Mouse (Mus musculus) hindbrain, embryonic 12.5 days (tissue): ENCODE results near the gene Ttll8. TPM values are rescaled to one million over a fixed set of nuclear protein-coding genes. Genes with fewer than 3 reads are reported as not detected.
A peak's percentile ranks its signal among the peaks of the same experiment; 100 is the strongest.

ENCODE experiments used
- ATAC-seq: fragments of 200-750 bp; cut with Nextera tagmentation; 2 replicates; pipeline ENCODE4 v1.8.0; 2017; ENCODE audit warnings: moderate TSS enrichment; ENCODE audit not compliant: low FRiP score
- H3K27ac ChIP-seq: fragments of 300-500 bp; sonication (generic); 2 replicates; pipeline ENCODE4 v1.5.1; 2016; ENCODE audit warnings: mild to moderate bottlenecking
- H3K27me3 ChIP-seq: fragments of 300-500 bp; sonication (generic); 2 replicates; pipeline ENCODE4 v1.6.1; 2016; ENCODE audit warnings: mild to moderate bottlenecking
- H3K36me3 ChIP-seq: fragments of 300-500 bp; sonication (generic); 2 replicates; pipeline ENCODE4 v1.6.1; 2016; ENCODE audit warnings: mild to moderate bottlenecking
- H3K4me1 ChIP-seq: fragments of 300-500 bp; sonication (generic); 2 replicates; pipeline ENCODE4 v1.6.1; 2016
- H3K4me2 ChIP-seq: fragments of 300-500 bp; sonication (generic); replicated peaks from 2 replicates; pipeline ENCODE4 v1.6.1; 2016; ENCODE audit warnings: mild to moderate bottlenecking
- H3K4me3 ChIP-seq: fragments of 300-500 bp; sonication (generic); 2 replicates; pipeline ENCODE4 v1.5.1; 2016; ENCODE audit warnings: mild to moderate bottlenecking
- H3K9ac ChIP-seq: fragments of 300-500 bp; sonication (generic); 2 replicates; pipeline ENCODE4 v1.6.1; 2016; ENCODE audit warnings: mild to moderate bottlenecking, moderate library complexity
- H3K9me3 ChIP-seq: fragments of 300-500 bp; sonication (generic); replicated peaks from 2 replicates; pipeline ENCODE4 v1.6.1; 2016; ENCODE audit warnings: mild to moderate bottlenecking
- WGBS: fragments of 180-500 bp; shearing (Covaris S2); methylation state at CpG from one replicate; pipeline ENCODE4 v1.1.7; 2016; 5-methylcytosine and 5-hydroxymethylcytosine counted together
- polyA plus RNA-seq: library from polyadenylated mRNA; unstranded; fragments of >200 nt; fragmentation: Nextera tagmentation; extraction: Ambion mirVana; gene quantifications from 2 replicates; pipeline ENCODE4 v1.2.1, GENCODE M21; 2016

The Ttll8 gene
- polyA plus RNA-seq, 1 experiment from 2014 or later: not detected

GRCm38 (mm10) chr15:88854119-88854968 lies 99.9 kb downstream of the Ttll8 start:
- Histone ChIP-seq H3K27ac (no peak overlapping the region), H3K9ac (no peak overlapping the region)
- ATAC-seq: 0 out of 2 replicates have a peak, but pooled peaks have one; percentile 46

GRCm38 (mm10) chr15:88853106-88853505 lies 101.1 kb downstream of the Ttll8 start:
- no peak for ATAC-seq
- Histone ChIP-seq H3K9me3 (no peaks in the 10 kb centered on the region), H3K27me3 (no peaks in the 10 kb centered on the region), H3K36me3 (no peaks in the 10 kb centered on the region), H3K9ac (no peak overlapping the region), H3K27ac (no peak overlapping the region), H3K4me2 (no peak overlapping the region), H3K4me3 (no peak overlapping the region), H3K4me1 (peaks cover 34% of the 10 kb centered on the region)
- WGBS: 90% methylated on average over 9 of the region's 9 CpGs

More at GRCm38 (mm10) chr15:88854119-88854968, 99.9 kb downstream of the Ttll8 start:
- H3K4me2 ChIP-seq: peak overlapping the region; percentile 8; the same call in 1 of the 2 replicates
- no peaks in the 10 kb centered on the region for H3K36me3 ChIP-seq
- 47% methylated on average over 6 of the region's 6 CpGs for WGBS
- H3K4me3 ChIP-seq: no peak overlapping the region
- H3K9me3 ChIP-seq: no peaks in the 10 kb centered on the region
- H3K4me1 ChIP-seq: peaks cover 34% of the 10 kb centered on the region
- no peaks in the 10 kb centered on the region for H3K27me3 ChIP-seq

- 81% methylated on average over 10 of the region's 10 CpGs for WGBS
- Histone ChIP-seq H3K9ac (peak overlapping the region; percentile 19; the same call in 1 of the 2 replicates), H3K9me3 (no peaks in the 10 kb centered on the region), H3K27me3 (no peaks in the 10 kb centered on the region), H3K4me2 (no peak overlapping the region), H3K36me3 (no peaks in the 10 kb centered on the region), H3K27ac (no peak overlapping the region), H3K4me1 (peaks cover 34% of the 10 kb centered on the region), H3K4me3 (no peak overlapping the region)
- no peak for ATAC-seq
Measured at GRCm38 (mm10) chr15:88851507-88852149, 102.6 kb downstream of the Ttll8 start.

DNA sequence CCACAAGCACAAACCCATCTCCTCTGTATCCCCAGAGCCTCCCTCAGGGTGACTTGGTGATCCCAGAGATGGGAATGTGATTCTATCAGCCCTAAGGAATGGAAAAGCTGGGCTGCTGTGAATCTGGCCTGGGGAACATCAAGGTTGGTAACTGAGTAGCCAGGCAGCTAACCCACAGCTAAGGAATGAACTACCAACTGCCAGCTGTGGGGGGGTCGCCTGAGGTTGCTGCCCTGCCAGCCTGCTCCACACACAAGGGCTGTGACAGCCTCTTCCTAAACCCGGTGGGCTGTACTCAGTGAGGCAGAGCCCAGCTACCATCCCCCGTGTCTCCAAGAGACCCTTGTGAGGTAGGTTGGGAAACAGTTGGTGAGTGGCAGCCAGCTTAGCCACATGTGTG lies 103.1 kb downstream of the Ttll8 start:
- ATAC-seq: no peak
- no peaks in the 10 kb centered on the region for H3K9me3 ChIP-seq
- H3K4me3 ChIP-seq: no peak overlapping the region
- 59% methylated on average over 3 of the region's 3 CpGs for WGBS
- peaks cover 34% of the 10 kb centered on the region for H3K4me1 ChIP-seq
- H3K27me3 ChIP-seq: no peaks in the 10 kb centered on the region
- H3K27ac ChIP-seq: no peak overlapping the region
- H3K9ac ChIP-seq: no peak overlapping the region
- H3K4me2 ChIP-seq: no peak overlapping the region
- no peaks in the 10 kb centered on the region for H3K36me3 ChIP-seq

- Histone ChIP-seq H3K36me3 (no peaks in the 10 kb centered on the region), H3K27me3 (no peaks in the 10 kb centered on the region), H3K27ac (no peak overlapping the region), H3K9me3 (no peaks in the 10 kb centered on the region), H3K9ac (no peak overlapping the region), H3K4me1 (peaks cover 30% of the 10 kb centered on the region), H3K4me2 (no peak overlapping the region), H3K4me3 (no peak overlapping the region)
- no peak for ATAC-seq
- WGBS: 59% methylated on average over 10 of the region's 10 CpGs
Measured at GRCm38 (mm10) chr15:88850146-88850826, 103.9 kb downstream of the Ttll8 start.

GRCm38 (mm10) chr15:88849621-88850020 lies 104.6 kb downstream of the Ttll8 start:
- Histone ChIP-seq H3K4me2 (no peak overlapping the region), H3K9me3 (no peaks in the 10 kb centered on the region), H3K36me3 (no peaks in the 10 kb centered on the region), H3K9ac (no peak overlapping the region), H3K27me3 (no peaks in the 10 kb centered on the region), H3K4me1 (peaks cover 24% of the 10 kb centered on the region), H3K4me3 (no peak overlapping the region), H3K27ac (no peak overlapping the region)
- 93% methylated on average over 2 of the region's 2 CpGs for WGBS
- no peak for ATAC-seq

DNA sequence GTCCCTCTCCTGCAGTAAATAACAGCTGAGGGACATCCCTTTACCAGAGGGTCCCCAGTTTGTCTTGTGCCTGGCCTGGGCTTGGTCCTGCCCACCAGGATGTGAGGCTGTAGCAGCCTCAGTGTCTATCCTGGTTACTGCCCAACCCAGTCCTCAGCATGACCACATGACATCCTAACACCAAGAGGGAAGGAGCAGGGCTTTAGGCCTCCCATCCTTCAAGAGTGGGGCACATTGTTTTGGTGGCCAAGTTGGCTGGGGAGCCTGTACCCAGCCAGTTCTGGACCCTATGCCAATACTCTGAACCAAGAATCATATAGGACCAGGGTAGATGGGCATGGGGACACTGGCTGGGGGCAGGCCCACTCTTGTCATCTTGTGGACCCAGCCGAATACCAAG lies 105.6 kb downstream of the Ttll8 start:
- Histone ChIP-seq H3K27me3 (no peaks in the 10 kb centered on the region), H3K4me1 (peaks cover 17% of the 10 kb centered on the region), H3K4me2 (no peak overlapping the region), H3K4me3 (no peak overlapping the region), H3K36me3 (no peaks in the 10 kb centered on the region), H3K9me3 (no peaks in the 10 kb centered on the region), H3K27ac (no peak overlapping the region), H3K9ac (no peak overlapping the region)
- WGBS: 94% methylated on average over 1 of the region's 1 CpGs
- no peak for ATAC-seq

- no peak for ATAC-seq
- H3K4me3 ChIP-seq: no peak overlapping the region
- no peaks in the 10 kb centered on the region for H3K27me3 ChIP-seq
- H3K4me1 ChIP-seq: peaks cover under 1% of the 10 kb centered on the region
- no peak overlapping the region for H3K27ac ChIP-seq
- no peak overlapping the region for H3K4me2 ChIP-seq
- no peak overlapping the region for H3K9ac ChIP-seq
- WGBS: 89% methylated on average over 7 of the region's 7 CpGs
- no peaks in the 10 kb centered on the region for H3K36me3 ChIP-seq
- no peaks in the 10 kb centered on the region for H3K9me3 ChIP-seq
Measured at GRCm38 (mm10) chr15:88844966-88845365, 109.3 kb downstream of the Ttll8 start.

- no peak for ATAC-seq
- H3K4me1 ChIP-seq: peaks cover 14% of the 10 kb centered on the region
- 44% methylated on average over 8 of the region's 8 CpGs for WGBS
- no peaks in the 10 kb centered on the region for H3K9me3 ChIP-seq
- H3K4me2 ChIP-seq: no peak overlapping the region
- H3K4me3 ChIP-seq: no peak overlapping the region
- no peaks in the 10 kb centered on the region; the same call in 1 of the 2 replicates for H3K27me3 ChIP-seq
- H3K36me3 ChIP-seq: no peaks in the 10 kb centered on the region
- H3K27ac ChIP-seq: no peak overlapping the region
- no peak overlapping the region for H3K9ac ChIP-seq
Measured at GRCm38 (mm10) chr15:88843486-88844097, 110.6 kb downstream of the Ttll8 start.

- no peak overlapping the region for H3K9ac ChIP-seq
- H3K9me3 ChIP-seq: no peaks in the 10 kb centered on the region
- no peak overlapping the region for H3K27ac ChIP-seq
- 80% methylated on average over 3 of the region's 3 CpGs for WGBS
- no peaks in the 10 kb centered on the region for H3K36me3 ChIP-seq
- H3K27me3 ChIP-seq: no peaks in the 10 kb centered on the region; the same call in 1 of the 2 replicates
- no peak overlapping the region for H3K4me3 ChIP-seq
- H3K4me1 ChIP-seq: peaks cover 23% of the 10 kb centered on the region
- no peak overlapping the region for H3K4me2 ChIP-seq
- no peak for ATAC-seq
Measured at GRCm38 (mm10) chr15:88842300-88842673, 111.9 kb downstream of the Ttll8 start.

- 87% methylated on average over 3 of the region's 3 CpGs for WGBS
- Histone ChIP-seq H3K4me2 (no peak overlapping the region), H3K27me3 (no peaks in the 10 kb centered on the region; the same call in 1 of the 2 replicates), H3K4me3 (no peak overlapping the region), H3K9ac (no peak overlapping the region), H3K4me1 (peaks cover 28% of the 10 kb centered on the region), H3K27ac (no peak overlapping the region), H3K36me3 (no peaks in the 10 kb centered on the region), H3K9me3 (no peaks in the 10 kb centered on the region)
- no peak for ATAC-seq
Measured at GRCm38 (mm10) chr15:88841580-88842299, 112.5 kb downstream of the Ttll8 start.
